Mouse (Mus musculus): Measurements from ENCODE around the gene Ptprd.
A peak's percentile ranks its signal among the peaks of the same experiment; 100 is the strongest.

The Ptprd gene

DNA sequence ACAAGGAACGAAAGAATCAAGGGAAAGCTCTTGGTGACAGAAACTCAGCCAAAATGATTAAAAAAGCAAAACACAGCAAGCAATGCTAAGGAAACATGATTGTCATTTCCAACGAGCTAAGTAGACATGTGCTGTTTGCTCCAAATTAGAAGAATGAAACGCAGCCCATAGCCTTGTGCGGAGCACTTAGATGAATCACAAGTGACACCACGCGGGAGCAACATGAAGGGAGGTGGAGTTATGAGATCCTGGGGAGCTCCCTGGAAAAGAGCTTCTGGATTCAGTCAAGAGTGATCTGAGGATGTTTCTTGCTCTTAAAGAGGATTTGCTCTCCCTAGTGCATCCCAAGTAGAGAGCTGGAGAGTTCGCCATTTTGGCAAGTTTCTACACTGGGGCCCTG, 1590.0 kb downstream of the Ptprd start:
- no peak for DNase-seq (ENCODE audit: low read depth, low spot score)

DNA sequence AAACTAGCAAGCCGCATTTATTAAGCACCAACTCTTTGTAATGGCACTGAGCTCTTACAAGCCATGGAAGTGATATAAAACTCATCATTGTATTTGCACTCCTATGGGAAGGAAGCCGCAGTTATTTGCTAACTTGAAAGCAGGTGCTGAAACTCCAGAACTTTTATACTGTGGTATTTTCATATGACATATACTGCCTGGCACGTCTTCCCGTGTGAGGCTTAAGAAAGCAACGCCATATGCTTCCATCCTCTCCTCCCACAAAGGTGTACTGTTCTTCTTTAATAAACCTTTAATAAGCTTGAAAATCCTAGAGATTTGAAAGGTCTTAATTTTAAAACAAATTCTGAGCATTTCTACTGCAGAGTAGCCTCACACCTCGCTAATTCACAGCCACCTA, 1595.1 kb downstream of the Ptprd start:
- DNase-seq (ENCODE audit: low read depth, low spot score): no peak

DNA sequence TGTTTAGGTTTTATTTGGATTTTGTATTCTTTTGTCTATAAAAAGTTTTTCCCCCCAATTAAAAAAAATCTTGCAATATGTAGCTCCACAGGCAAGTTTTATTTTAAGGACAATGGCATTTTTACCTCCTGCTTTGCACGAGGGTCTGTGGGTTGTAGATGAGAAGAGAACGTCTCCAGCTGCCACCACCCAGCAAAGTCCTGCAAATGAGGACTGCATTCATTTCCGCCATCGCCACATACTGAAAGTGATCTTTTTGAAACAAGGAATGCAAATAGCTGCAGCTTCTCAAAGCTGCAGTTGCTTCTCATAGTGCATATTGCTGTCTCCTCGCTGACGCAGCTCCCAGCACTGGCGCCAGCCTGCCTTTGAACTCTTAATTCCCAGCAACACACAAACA, 1603.5 kb downstream of the Ptprd start:
- DNase-seq (ENCODE audit: low read depth, low spot score): no peak

DNA sequence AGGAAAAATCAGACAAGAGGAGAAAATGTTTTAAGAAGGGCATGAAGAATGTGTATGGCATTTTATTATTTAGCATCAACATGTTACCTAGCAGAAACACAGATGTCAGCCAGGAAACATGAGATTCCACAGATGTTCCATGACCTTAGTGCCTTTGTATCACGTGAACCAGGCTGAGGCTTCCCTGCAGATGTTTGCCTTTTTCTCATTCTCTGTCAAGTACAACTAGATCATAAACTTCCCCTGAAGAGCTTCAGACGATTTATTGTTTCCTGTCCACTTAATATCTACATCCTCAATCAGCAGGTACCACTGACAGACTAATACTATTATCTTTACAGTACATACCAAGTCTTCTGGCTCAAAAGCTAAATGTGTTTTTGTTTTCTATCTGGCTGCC, 1605.0 kb downstream of the Ptprd start:
- no peak for DNase-seq (ENCODE audit: low read depth, low spot score)

DNA sequence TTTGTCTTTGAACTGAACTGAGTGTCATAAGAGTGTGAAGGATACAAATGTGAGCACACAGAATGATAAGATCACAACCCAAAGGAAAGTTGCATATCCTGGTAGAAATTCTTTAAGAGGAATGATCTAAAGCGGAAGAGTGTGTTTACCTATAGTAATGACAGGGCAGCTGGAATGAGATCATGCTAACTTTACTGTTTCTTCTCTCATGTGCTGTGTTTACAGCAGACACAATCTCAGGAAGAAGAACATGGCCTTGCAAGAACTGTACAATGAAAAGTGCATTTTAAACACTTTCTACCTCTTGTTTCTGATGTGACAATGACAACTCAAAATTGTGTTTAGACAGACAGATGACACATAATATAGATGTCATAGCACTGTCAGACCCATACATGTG, 1621.0 kb downstream of the Ptprd start:
- no peak for DNase-seq (ENCODE audit: low read depth, low spot score)

DNA sequence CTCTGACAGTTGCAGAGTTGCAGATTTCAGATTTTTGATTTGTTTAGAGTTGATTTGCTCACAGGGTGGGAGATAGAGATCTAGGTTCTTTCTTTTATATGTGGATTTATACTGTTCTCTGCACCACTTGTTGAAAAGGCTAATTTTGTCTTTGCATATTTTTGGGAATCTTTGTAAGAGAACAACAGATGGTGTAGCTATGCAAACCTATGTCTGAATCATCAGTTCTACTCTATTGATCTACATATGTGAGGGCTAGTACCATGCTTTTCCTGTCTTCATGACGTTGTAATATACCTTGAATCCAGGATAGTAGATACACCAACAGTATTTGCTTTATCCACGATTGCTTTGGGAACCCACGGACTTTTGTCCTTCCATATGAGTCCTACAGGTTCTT, 1628.7 kb downstream of the Ptprd start:
- no peak for DNase-seq (ENCODE audit: low read depth, low spot score)

DNA sequence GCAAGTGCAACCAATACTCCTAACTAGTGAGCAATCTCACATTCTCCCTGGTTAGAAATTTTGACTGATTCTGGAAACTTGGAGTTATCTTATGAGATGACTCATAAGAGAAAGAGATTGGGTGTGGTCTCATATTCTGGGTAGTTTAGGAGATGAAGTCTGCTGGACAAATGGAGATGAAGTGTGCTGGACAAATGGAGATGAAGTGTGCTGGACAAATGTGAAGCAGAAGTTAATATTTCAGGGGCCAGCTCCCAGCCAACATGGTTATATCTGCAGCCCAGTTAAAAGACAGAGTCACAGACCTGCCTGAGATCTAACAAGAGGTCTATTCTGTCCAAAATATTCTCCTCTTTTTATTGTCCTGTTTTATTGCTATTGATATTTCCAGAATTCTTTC, 1645.8 kb downstream of the Ptprd start:
- DNase-seq (ENCODE audit: low read depth, low spot score): no peak

DNA sequence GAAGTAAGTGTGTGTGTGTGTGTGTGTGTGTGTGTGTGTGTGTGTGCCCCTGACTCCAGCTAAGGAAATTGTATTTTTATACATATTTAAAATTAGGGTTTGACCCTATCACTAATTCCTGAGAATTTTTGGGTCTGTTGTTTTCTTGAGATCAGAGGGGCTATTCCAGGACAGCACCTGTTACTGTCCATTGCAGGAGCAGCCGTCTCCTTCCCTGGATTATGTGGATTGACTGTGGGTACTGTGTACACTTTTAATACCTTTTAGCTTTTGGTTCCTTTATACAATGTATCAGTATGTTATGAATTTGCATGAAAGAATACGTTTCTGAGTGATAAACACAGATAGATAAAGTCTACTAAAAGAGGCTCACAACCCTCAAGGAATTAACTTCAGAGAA, 1670.0 kb downstream of the Ptprd start:
- DNase-seq (ENCODE audit: low read depth, low spot score): no peak

DNA sequence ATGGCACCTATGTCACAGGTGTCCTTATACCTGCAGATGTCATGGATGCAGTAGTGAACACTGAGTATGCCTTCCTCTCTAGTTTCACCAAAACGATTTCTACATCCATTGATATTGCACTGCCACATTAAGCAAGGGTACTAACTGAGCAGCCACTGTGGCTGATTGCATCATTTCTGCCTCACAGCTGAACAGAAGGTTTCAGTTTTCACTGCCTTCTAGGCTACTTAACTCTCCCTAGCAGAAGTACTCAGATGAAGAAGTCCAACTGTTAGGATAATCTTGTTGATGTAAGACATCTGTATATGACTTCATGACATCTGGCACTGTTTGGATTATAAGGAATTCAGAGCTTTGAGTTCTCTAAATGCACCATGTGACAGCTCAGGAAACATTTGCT, 1678.8 kb downstream of the Ptprd start:
- DNase-seq (ENCODE audit: low read depth, low spot score): peak; percentile 1

DNA sequence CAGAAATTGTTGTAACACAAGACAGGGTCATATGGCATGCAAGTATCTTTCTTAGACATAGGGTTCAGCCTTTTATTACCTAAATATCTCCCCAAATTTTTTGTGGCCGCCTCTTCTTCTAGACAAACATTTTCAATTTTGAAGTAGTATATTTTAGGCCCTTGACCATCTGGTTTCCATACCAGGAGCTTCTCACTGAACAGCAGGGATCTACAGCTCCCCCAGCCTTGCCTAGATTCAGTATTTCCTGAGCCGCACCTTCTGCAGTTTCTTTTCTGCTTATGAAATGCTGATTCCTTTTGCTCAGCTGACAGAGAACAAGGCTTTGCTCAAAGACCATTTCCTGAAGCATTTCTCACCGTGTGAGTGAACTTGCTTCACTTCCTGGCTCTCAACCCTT, 1686.5 kb downstream of the Ptprd start:
- DNase-seq (ENCODE audit: low read depth, low spot score): no peak

DNA sequence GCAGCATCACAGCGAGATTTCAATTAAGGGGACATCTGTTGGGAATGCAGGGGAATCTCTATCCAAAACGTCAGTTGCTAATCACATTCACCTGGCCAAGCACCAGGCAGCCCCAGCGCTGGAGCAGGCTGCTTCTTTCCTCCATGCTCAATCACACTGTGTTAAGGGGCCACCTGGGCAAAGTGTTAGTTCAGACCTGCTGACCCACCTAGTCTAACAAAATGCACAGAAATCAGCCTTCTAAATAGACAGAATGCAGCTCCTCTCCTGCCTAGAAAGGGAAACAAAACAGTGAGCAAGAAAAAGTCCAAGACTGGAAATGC, 1708.5 kb downstream of the Ptprd start:
- no peak for DNase-seq (ENCODE audit: low read depth, low spot score)

DNA sequence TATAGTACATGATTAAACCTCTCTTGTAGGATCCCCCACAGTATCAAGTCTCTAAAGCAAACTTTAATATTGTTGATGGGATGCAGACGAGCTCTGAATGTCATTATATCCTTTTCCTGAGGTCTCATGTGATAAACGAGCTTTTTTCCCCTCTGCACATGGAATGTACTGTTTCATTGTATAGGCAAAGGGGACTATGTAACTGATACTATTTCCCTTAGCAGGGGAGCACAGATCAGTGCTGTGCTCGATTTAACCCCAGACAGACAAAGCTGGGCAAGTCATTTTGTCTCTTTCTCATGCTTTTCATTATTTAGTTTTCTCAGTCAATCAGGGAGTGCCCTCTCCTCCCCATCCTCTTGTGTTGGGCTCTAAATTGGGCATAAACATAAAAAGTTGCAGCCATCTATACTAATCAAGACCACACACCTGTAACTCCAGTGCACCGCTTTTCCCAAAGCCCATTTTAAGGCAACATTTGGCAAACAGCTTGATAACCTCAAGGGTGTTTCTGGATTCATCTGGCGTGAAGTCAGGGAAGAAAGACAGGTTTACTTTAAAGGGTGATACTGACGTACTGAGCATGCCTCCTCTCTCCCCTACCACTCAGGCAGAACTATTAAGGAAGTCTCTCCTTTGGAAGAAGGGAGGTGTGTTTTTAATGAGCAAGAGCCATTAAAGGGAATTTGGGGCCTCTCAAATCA, 1709.0 kb downstream of the Ptprd start:
- DNase-seq (ENCODE audit: low read depth, low spot score): no peak

DNA sequence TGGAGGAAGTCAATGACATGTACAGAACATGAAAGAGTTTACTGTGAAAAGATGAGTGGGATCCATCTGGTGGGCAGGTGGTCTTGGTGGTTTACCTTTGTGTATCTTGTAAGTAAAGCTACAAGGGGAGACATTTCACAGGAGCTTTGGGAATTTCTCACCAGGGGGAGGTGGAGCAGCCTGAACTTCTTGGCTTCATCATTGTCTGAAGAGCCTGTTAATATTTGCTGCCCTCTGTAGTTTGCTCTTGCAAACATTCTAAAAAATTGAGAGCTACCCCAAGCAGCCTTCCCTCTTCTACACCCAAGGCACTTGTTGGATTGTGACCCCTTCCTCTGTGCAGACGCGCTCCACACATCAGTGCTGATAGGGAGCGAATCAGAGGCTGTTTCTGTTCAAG, 1725.9 kb downstream of the Ptprd start:
- peak; percentile 9 for DNase-seq (ENCODE audit: low read depth, low spot score)

DNA sequence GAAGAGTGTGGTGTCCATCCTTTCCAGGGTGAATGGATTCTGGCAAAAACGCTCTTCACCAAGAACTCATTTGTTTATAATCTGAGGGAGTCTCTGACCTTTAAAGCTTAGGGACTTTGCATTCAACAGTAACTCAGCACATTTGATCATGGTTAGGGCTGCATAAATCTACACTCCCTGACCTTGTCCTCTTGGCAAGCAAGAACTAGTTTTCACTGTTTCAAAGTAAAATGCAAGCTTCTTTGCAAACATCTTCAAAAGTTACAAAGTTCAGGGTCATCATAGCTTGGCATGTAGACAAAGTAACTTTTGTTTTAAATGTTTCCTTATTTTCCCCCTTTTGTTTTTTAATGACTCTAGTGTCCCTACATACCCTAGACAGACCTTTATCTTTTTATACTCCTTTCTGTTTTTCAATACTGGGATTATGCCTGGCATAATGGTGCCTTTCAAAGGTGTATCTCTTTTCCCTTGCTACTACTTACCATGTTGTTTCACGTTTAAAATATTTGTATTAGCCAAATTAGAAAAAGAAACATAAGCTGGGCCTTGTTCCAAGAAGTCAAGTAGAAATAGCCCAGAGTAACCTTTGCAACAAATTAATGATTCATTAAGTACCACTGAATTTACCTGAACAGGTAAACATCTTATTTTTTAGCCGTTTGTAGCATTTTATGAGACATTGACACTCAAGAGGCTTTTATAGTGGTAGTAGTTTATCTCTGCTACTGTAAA, 1743.2 kb downstream of the Ptprd start:
- no peak for DNase-seq (ENCODE audit: low read depth, low spot score)

DNA sequence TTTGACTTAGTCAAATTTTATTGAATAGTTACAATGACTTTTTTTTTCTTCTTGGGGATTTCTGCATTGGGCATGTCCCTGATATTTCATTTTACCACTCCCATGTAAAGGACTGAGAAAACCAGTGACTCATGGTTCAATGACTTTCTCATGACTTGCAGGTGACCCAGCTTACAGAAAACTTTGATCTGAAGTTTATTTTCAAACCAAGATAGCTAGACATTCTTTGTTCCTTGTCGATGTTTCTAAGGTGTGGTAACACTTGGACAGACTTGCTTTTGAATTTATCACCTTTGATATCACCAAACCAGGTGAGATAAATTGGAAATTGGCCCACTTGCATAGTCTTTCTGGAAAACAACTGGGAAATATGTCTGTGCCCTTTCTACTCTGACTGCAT, 1747.1 kb downstream of the Ptprd start:
- no peak for DNase-seq (ENCODE audit: low read depth, low spot score)

DNA sequence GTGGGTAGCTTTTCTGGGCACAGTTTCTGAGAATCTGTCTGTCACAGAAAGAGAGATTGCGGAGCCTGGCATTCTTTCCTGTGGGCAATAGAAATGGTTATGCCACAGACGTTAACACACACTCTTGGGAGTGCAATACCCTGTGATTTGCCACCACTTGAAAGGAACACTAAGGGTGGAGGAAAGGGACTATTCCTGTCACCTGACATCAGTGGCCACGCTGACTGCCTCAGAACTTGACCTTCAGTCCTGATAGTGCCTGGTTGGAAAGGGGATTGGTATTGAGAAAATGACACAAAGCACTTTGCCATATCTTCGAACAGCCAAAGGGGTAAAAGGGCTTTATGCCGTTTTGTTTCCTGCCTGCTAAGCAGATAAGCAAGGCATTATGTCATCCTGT, 1750.4 kb downstream of the Ptprd start:
- no peak for DNase-seq (ENCODE audit: low read depth, low spot score)

DNA sequence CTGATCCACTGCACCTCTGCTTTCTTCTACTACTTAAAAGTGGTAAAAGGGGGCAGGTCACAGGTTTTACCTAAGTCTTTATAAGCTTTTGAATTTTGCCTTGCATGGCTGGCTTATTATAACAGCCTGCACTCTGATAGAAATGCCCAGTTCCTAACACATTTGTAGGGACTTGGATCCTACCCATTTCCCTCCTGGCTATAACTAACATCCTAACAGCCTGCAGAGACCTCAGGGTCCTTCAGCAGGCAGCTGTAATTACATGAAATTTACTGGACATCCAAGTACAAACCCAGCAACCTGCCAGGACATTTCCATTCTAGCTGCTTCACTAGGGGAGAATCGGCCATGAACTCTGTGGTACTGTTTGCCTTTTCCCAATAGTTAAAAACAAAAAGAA, 1751.2 kb downstream of the Ptprd start:
- DNase-seq (ENCODE audit: low read depth, low spot score): no peak

DNA sequence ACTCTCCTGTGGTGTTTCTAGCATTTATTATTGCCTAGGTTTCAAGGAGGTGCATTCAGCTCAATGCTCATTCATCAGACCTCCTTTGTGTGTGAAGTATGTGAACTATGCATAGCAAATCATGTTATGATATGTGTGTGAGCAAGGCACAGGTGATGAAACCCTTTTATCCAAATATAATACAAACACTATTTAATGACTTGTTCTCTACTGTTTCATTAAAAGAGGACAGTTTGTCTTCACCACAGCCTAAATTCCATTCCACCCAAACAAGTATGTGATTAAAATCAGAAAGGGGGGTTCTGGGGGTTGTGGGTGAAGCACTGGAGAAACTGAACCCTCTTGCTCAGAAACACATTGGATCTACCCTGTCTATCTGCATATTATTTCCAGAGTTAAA, 1752.1 kb downstream of the Ptprd start:
- DNase-seq (ENCODE audit: low read depth, low spot score): no peak

DNA sequence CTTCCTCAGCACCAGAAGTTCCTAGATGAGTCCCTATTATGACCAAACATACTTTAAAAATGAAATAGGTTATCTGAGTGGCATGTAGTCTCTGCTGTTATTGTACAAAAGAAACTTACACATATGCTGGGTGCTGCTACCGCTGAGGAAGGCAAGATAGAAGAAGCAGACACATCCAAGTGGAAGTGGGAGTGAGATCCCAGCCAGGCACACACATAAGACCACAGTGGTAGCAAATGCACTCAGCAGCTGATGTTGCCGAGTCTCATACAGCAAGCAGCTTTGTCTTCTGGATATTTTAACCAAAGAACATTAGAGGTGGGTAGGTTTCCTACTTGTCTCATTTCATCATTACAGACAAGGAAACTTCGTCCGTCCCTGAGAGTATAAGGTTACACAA, 1759.5 kb downstream of the Ptprd start:
- DNase-seq (ENCODE audit: low read depth, low spot score): no peak

DNA sequence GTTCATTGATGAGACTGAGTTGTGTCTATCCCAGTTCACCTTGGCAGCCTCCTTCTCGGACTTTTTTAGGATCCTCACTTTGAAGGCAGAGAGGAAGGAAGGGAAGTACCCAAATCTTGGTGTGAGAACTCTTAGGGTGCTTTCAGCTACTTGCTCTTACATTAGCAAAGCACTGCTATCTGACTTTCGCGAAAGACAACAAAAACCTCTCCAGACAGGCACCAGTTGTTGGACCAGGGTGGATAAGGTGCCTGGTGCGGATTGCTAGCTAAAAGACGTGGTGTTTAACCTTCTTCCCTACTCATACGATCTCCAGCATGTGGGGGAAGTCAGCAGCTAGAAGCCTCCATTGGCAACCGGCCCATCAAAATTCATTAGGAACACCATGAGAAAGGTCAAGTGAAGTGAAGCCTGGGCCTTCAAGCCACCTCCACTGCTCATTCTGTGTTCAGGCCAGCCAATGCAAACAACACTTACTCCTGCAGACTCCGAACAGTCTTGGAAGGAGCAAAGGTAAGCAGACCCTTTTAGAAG, 1760.7 kb downstream of the Ptprd start:
- DNase-seq (ENCODE audit: low read depth, low spot score): no peak

DNA sequence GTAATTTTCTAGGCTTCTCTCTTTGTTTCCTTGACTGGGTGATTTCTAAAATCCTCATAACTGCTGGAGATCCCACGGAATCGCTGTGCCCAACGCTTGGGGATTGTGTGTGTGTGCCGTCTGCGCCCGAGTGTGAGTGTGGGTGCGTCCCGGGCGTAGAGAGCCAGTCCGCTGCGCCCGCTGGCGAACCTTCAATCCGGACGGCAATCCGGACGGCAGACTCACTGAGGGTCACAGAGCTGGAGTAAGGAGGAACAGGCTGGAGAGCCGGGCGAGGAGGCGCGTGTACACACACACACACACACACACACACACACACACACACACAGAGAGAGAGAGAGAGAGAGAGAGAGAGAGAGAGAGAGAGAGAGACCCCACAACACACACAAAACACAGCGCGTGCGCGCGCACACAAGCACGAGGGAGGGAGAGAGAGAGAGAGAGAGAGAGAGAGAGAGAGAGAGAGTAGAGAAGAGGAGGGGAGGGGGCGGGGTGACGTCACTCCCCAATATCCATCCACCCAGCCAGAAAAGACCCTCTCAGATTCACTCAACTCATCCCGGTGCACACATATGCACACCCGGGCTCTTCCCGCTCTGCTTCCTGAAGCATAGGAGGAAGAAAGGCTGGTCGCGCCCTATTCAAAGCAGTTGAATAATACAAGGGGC, 1761.3 kb downstream of the Ptprd start:
- DNase-seq (ENCODE audit: low read depth, low spot score): no peak

DNA sequence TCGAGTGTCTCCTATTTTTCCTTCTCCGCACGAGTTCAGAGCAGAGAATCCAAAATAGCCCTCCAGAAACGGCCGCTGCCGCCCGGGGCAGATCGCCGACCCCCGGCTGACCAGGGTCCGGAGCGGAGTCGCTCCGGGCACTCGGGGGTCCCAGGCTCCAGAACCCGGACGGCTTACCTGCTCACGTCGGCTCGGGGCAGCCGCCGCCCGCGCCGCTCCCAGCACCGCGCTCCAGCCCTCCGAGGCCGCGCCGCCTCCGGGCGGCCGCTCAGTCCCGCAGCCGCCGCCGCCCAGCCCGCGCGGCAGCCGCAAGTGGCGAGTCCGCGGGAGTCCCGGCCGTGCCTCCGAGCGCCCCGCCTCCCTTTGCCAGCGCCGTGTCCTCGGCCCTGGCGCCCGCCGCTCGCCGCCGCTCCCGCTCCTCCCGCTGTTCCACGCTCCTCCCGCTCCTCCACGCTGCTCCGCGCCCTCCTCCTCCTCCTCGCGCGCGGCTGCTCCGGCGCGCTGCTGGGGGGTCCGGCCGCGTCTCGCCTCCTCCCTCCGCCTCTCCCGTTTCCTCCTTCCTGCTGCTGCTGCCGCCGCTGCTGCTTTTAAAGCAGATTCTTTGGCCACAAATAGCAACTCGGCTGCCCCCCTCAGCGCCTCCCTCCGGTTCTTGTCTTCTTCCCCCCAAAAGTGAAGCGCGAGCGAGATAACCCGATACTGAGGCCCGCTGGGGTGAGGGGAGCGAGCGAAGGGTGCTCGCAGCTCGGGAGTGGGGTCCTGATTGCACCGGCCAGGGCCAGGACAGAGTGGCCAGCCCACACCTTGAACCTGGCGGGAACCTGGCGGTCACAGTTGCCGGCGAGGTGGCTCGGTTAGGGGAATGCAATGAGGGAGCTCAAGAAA, 1762.1 kb downstream of the Ptprd start:
- no peak for DNase-seq (ENCODE audit: low read depth, low spot score)
